Mouse (Mus musculus) E14TG2a.4 (cell line): Measurements from ENCODE around the gene Tescl.

Experiments used
- H3K27me3 ChIP-seq: 2 replicates; pipeline ENCODE4 v1.6.1; 2014; ENCODE audit warnings: low read length, control low read depth; ENCODE audit not compliant: insufficient read depth
- H3K36me3 ChIP-seq: 2 replicates; pipeline ENCODE4 v1.6.1; 2014; ENCODE audit warnings: low read length, control low read depth; ENCODE audit not compliant: insufficient read depth
- H3K4me1 ChIP-seq: replicated peaks from 2 replicates; pipeline ENCODE4 v1.6.1; 2014; ENCODE audit warnings: low read depth, low read length, control low read depth
- H3K4me3 ChIP-seq: replicated peaks from 2 replicates; pipeline ENCODE4 v1.5.1; 2014; ENCODE audit warnings: mild to moderate bottlenecking, low read length
- H3K9me3 ChIP-seq: 2 replicates; pipeline ENCODE4 v1.6.1; 2014; ENCODE audit warnings: low read length, control low read depth
- CTCF ChIP-seq: conservative IDR thresholded peaks from 2 replicates; pipeline ENCODE4 v1.5.1; 2014; ENCODE audit warnings: low read length
- NANOG ChIP-seq: IDR thresholded peaks from 2 replicates; pipeline ENCODE4 v1.6.1; 2014; ENCODE audit warnings: borderline replicate concordance, low read length, mixed read lengths
- POU5F1 ChIP-seq: IDR thresholded peaks from 2 replicates; pipeline ENCODE4 v1.6.1; 2014; ENCODE audit warnings: low read length, borderline replicate concordance

Tescl gene

DNA sequence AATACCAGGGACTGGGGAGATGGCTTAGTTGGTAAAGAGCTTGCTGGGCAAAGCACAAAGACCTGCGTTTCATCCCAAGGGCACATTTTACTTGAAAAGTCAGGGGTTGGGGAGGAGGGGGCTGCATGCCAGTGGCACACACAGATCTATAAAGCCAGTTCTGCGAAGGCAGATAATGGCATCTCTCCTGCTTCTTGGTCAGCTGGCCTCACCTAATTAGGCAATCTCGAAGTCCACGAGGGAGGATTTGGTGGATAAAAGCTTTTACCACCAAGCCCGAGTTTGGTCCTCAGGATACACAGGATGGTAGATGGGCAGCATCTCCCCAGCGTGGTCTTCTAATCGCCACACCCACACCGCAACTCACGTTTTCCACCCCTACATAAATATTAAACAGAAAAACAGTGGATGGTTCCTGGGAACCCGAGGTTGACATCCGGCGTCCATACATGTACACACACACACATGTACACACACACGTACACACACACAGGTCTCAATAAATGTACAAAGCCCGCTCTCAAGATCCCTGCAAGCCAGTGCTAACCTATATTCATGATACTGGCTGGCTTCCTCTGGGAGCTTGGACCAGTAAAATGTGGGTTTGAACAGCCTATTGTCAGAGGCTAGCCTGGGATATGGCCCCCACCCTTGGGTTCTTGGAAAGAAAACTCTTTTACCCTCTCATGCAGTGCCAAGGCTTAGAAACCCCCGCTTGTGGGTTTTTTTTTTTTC lies 36.2 kb downstream of the Tescl start:
- Histone ChIP-seq H3K36me3 (peaks cover 39% of the 10 kb centered on the region), H3K27me3 (peaks cover 8% of the 10 kb centered on the region; the same call in 1 of the 2 replicates), H3K9me3 (no peaks in the 10 kb centered on the region), H3K4me3 (no peak overlapping the region), H3K4me1 (peaks cover 18% of the 10 kb centered on the region)
- no peak for TF ChIP-seq NANOG

DNA sequence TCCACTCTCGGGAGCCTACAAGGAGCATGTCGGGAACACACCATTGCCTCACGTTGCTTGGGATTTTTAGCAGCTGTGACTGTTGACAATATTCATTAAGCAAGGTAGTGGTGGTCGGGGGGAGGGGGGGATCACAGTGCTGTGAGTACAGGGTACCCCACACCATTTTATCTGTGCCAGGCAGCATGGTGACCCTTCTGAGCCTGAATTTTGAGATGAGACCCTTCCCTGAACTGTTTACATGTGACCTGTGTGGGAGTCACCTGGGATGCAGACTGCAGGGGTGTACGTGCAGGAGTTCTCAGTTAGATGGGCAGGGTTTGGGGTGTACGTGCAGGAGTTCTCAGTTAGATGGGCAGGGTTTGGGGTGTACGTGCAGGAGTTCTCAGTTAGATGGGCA lies 37.4 kb downstream of the Tescl start:
- Histone ChIP-seq H3K9me3 (no peaks in the 10 kb centered on the region), H3K36me3 (peaks cover 33% of the 10 kb centered on the region), H3K27me3 (peaks cover 17% of the 10 kb centered on the region), H3K4me1 (peaks cover 28% of the 10 kb centered on the region), H3K4me3 (no peak overlapping the region)
- no peak for TF ChIP-seq NANOG
- no peak for TF ChIP-seq CTCF
- no peak for TF ChIP-seq POU5F1

DNA sequence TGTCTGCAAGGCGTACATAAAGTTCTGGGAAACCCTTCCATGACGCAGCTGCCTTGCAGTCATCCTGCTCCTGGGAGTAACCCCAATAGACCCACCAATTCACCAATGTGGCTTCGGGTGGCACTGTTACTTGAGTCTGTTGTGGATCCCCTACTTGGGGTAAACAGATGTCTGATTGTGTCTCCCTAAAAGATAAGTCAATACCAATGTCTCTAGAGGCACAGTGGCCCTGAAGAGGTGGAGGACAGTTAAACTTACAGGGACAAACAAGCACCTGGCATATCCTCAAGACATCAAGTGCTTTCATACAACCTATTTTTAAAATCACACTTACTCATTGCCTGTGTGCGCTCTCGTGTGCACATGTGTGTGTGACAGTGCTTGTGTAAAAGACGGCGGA lies 38.4 kb downstream of the Tescl start:
- no peaks in the 10 kb centered on the region for H3K9me3 ChIP-seq
- H3K4me1 ChIP-seq, result peaks cover 31% of the 10 kb centered on the region
- TF ChIP-seq POU5F1, result no peak
- no peak for TF ChIP-seq NANOG
- no peak for TF ChIP-seq CTCF
- H3K27me3 ChIP-seq, result peaks cover 22% of the 10 kb centered on the region
- H3K4me3 ChIP-seq, result no peak overlapping the region
- peaks cover 38% of the 10 kb centered on the region for H3K36me3 ChIP-seq

DNA sequence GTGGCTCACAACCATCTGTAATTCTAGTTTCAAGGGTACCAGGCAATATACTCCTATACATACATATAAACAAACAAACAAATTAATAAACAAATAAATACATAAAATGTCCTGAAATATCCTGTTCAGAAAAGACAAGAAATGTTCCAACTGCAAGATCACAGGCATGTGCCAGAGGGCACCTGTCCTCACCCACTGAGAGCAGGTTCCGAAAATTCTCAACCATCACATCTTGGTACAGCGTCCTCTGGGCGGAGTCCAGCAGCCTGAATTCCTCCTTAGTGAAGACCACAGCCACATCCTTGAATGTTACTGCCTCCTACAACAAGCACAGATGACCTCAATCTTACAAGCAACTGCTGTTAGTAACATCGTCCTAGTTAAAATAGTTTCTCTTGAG lies 39.0 kb downstream of the Tescl start:
- H3K4me3 ChIP-seq, result no peak overlapping the region
- peaks cover 38% of the 10 kb centered on the region for H3K36me3 ChIP-seq
- H3K9me3 ChIP-seq, result no peaks in the 10 kb centered on the region
- TF ChIP-seq POU5F1 (no peak), NANOG (no peak), CTCF (no peak)
- H3K4me1 ChIP-seq, result peaks cover 25% of the 10 kb centered on the region
- peaks cover 19% of the 10 kb centered on the region for H3K27me3 ChIP-seq

DNA sequence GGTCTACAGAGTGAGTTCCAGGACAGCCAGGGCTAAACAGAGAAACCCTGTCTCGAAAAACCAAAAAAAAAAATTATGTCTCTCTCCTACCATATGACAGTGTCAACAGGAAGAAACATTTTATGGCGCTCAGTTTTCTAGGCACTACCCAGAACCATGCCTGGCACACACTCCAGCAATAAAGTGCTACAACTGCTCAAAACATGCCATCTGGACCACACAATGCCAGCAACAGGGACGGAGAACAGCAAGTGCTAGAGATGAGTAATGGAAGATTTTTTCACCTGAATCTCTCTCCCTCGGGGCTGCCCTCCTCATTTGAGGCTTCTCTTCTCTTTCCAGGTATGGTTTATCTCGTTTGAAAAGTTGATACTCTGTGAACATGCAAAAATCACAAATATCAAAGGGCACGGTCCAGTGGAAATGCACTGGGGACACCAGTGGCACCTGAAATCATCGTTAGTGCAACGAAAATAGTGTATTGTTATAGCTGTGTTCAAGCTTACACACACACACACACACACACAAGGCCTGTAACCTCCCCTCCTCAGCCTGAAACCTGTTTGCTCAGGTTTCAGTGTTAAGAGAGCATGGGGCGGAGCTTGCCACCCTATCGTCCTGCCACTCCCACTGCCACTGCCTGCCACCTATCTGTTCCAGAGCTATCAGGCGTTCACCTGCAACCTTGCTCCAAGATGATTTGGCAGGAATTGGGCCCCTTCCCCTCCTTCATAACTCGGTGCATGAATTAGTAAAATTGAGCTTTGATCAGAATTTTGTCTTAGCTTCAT lies 40.5 kb downstream of the Tescl start:
- Histone ChIP-seq H3K4me3 (no peak overlapping the region), H3K27me3 (peaks cover 16% of the 10 kb centered on the region), H3K9me3 (no peaks in the 10 kb centered on the region), H3K36me3 (peaks cover 38% of the 10 kb centered on the region), H3K4me1 (peaks cover 20% of the 10 kb centered on the region)
- TF ChIP-seq NANOG, result no peak
- TF ChIP-seq POU5F1, result no peak

DNA sequence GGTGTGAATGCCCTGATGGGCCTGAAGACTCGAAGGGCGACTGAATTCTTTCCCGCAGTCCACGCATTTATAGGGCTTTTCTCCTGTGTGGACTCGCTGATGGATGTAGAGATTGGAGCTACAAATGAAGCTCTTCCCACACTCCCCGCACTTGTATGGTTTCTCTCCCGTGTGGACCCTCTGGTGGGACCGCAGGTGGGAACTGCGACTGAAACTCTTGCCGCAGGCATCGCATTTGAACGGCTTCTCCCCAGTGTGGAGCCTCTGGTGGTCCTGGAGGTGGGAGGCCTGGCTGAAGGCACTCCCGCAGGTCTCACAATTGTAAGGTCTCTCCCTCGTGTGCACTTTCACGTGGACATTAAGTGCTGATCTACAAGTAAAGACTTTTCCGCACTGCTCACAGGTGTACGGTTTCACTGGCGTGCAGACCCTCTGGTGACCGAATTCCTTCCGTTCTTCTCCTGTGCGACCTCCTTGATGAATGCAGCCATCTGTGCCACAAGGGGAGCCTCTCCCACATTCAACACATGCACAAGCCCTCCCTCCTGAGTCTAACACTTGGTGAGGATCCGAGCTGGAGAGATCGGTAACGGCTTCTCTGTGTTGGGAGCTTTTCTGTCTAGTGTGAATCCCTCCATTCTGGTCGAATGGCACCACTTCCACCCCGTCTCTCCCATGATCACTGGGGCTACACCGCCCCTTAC lies 42.2 kb downstream of the Tescl start:
- H3K36me3 ChIP-seq, result peaks cover 31% of the 10 kb centered on the region
- no peak for TF ChIP-seq CTCF
- H3K4me1 ChIP-seq, result peaks cover 15% of the 10 kb centered on the region
- H3K27me3 ChIP-seq, result peaks cover 19% of the 10 kb centered on the region
- peak overlapping the region; percentile 41 for H3K4me3 ChIP-seq
- no peaks in the 10 kb centered on the region for H3K9me3 ChIP-seq

DNA sequence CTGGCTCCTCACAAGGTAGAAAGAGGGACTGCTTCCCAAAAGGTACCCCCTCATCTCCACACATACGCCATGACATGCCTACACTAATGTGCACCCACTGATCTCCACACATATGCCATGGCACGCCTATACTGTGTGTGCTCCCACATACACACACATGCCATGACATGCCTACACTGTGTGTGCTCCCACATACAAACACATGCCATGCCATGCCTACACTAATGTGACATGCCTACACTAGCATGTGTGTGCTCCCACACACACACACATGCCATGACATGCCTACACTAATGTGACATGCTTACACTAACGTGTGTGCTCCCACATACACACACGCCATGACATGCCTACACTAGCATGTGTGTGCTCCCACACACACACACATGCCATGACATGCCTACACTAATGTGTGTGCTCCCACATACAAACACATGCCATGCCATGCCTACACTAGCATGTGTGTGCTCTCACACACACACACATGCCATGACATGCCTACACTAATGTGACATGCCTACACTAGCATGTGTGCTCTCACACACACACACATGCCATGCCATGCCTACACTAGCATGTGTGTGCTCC lies 43.5 kb downstream of the Tescl start:
- Histone ChIP-seq H3K27me3 (peaks cover 19% of the 10 kb centered on the region), H3K4me1 (peaks cover 15% of the 10 kb centered on the region), H3K36me3 (peaks cover 17% of the 10 kb centered on the region), H3K4me3 (no peak overlapping the region), H3K9me3 (no peaks in the 10 kb centered on the region)
- TF ChIP-seq POU5F1 (no peak), CTCF (no peak), NANOG (no peak)

DNA sequence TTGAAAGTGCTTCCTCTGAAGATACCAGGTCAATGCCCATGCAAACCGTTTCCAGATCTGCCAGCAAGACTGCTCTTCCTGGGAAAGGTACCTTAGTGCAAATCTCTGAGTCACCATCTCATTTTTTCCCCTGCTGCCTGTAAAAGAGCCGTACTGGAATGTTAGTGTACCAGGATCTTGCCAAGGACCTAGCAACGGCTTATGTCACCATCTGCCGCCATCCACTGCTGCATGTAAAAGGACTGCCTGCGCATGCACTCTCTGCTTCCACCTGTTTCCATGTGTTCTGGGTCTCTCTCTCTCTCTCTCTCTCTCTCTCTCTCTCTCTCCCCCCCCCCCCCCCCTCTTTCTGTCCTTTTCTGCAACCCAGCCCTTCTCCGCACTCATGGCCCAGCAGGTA lies 45.2 kb downstream of the Tescl start:
- H3K4me1 ChIP-seq, result peaks cover 15% of the 10 kb centered on the region
- no peak overlapping the region for H3K4me3 ChIP-seq
- no peaks in the 10 kb centered on the region for H3K9me3 ChIP-seq
- peaks cover 19% of the 10 kb centered on the region for H3K27me3 ChIP-seq
- TF ChIP-seq POU5F1 (no peak), NANOG (no peak), CTCF (no peak)
- 0 out of 2 replicates have a peak, but pooled peaks cover 9% of the 10 kb centered on the region for H3K36me3 ChIP-seq
